Mouse (Mus musculus): ENCODE data around the gene Slco1a6. TPM values are rescaled to one million over a fixed set of nuclear protein-coding genes. Genes with fewer than 3 reads are reported as not detected.

Gene Slco1a6
- polyA plus RNA-seq, 1 experiment from 2014 or later, result 2.9 TPM

Other genes with a start within 250 kb of the Slco1a6 start
- gene Gm6614, start 197.1 kb downstream of the Slco1a6 start, polyA plus RNA-seq (2015; fragmentation: Nextera tagmentation; extraction: Ambion mirVana), result not detected in 2 replicates
- gene Iapp, start 89.9 kb upstream of the Slco1a6 start, polyA plus RNA-seq (2015; fragmentation: Nextera tagmentation; extraction: Ambion mirVana), result 0.27 TPM in 1 of 2 replicates, not detected in the other
- gene Slco1a5, start 114.5 kb upstream of the Slco1a6 start, polyA plus RNA-seq (2015; fragmentation: Nextera tagmentation; extraction: Ambion mirVana), result 0.06 and 0.12 TPM in 2 replicates
- gene Pyroxd1, start 137.1 kb upstream of the Slco1a6 start, polyA plus RNA-seq (2015; fragmentation: Nextera tagmentation; extraction: Ambion mirVana), result 17.5 and 17.6 TPM in 2 replicates
- 22.6 and 28.9 TPM in 2 replicates for gene Recql, start 178.6 kb upstream of the Slco1a6 start, polyA plus RNA-seq (2015; fragmentation: Nextera tagmentation; extraction: Ambion mirVana)
- gene Golt1b, start 178.7 kb upstream of the Slco1a6 start, polyA plus RNA-seq (2015; fragmentation: Nextera tagmentation; extraction: Ambion mirVana), result 101 and 103 TPM in 2 replicates
- gene Spx, start 204.9 kb upstream of the Slco1a6 start, polyA plus RNA-seq (2015; fragmentation: Nextera tagmentation; extraction: Ambion mirVana), result 0.59 and 1.1 TPM in 2 replicates

All from kidney, embryonic 15.5 days (tissue).